Mouse (Mus musculus): ENCODE measurements around the gene Chst11. TPM values are rescaled to one million over a fixed set of nuclear protein-coding genes. Genes with fewer than 3 reads are reported as not detected.

Gene Chst11
- polyA plus RNA-seq, 1 experiment from 2014 or later: 2.0 TPM

DNA sequence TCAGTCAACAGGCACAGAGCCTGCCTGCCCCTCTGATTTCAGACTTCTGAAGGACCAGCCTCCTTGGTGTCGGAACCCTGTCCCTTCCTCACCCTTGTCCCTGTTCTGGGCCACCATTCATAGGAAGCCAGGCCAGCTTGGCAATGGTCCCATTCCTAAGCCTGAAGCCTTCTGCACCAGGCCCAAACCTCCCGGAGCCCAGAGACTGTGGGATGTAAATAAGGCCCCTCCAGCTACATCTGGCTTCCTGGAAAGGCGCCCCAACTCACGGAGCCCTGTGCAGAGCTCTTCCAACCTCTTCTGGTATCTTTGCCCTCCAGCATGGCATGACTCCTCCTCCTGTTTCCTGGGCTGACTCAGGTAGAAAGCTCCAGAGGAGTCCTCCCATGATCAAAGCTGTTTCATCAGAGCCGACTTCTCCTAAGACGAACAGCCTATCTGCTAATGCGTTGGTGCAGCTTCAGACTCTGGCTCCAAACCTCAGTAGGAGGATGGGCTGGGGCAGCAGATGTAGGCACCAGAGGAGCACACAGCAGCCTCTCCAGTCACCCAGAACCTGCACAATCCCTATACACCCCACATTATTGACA, 199.3 kb downstream of the Chst11 start:
- H3K27ac ChIP-seq: no peak overlapping the region
- 40% methylated on average over 7 of the region's 7 CpGs for WGBS
- no peak for ATAC-seq (replicated peaks; ENCODE audit: insufficient number of reproducible peaks, insufficient read depth, low FRiP score, low read depth)
- no peaks in the 10 kb centered on the region for H3K27me3 ChIP-seq
- no peak overlapping the region for H3K4me2 ChIP-seq
- no peaks in the 10 kb centered on the region for H3K9me3 ChIP-seq (replicated peaks)
- H3K9ac ChIP-seq: no peak overlapping the region
- no peak overlapping the region for H3K4me3 ChIP-seq
- H3K4me1 ChIP-seq (replicated peaks): peaks cover 41% of the 10 kb centered on the region
- H3K36me3 ChIP-seq: no peaks in the 10 kb centered on the region

DNA sequence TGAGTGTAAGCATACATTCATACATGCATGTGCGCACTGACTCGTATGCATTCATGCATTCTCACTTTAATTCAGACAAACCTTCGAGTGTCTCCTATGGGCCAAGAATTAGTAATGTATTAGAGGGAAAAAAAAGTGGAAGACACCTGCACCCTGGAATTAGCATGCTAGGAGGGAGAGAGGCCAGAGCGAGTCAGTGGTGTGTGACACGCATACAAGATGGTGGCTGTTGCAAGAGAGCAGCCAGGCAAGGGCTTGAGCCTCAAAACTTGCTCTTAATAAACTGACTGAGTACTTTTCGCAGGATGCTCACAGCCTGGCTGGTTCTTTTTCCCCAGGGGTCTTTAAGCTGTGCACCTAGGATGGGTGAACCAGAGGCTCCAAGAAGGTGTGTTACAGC, 199.8 kb downstream of the Chst11 start:
- no peaks in the 10 kb centered on the region for H3K27me3 ChIP-seq
- H3K36me3 ChIP-seq: no peaks in the 10 kb centered on the region
- H3K4me3 ChIP-seq: no peak overlapping the region
- H3K4me2 ChIP-seq: no peak overlapping the region
- WGBS: 93% methylated on average over 6 of the region's 6 CpGs
- H3K4me1 ChIP-seq (replicated peaks): peaks cover 41% of the 10 kb centered on the region
- H3K9me3 ChIP-seq (replicated peaks): no peaks in the 10 kb centered on the region
- H3K27ac ChIP-seq: no peak overlapping the region
- no peak for ATAC-seq (replicated peaks; ENCODE audit: insufficient number of reproducible peaks, insufficient read depth, low FRiP score, low read depth)
- no peak overlapping the region for H3K9ac ChIP-seq

DNA sequence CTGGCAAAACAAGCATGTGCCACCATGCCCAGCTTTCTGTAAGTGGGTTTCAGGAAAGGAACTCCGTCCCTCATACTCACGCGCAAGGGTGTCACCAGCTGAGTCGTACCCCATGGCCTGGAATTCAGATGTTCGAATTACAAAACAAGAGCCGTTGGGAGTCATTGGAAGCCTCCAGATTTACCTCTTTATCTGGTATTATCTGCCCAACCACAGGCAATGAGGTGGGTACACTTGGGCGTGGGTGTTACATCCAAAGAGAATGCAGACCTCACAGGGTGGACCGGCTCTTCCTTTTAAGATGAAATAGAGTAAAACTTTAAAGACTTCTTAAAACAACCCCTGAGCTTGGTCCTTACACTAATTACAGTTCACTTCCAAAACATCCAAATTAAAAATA, 200.9 kb downstream of the Chst11 start:
- no peak overlapping the region for H3K9ac ChIP-seq
- peaks cover 3% of the 10 kb centered on the region; the same call in 1 of the 2 replicates for H3K36me3 ChIP-seq
- peaks cover 41% of the 10 kb centered on the region for H3K4me1 ChIP-seq (replicated peaks)
- ATAC-seq (replicated peaks; ENCODE audit: insufficient number of reproducible peaks, insufficient read depth, low FRiP score, low read depth): no peak
- no peaks in the 10 kb centered on the region for H3K27me3 ChIP-seq
- WGBS: 83% methylated on average over 8 of the region's 8 CpGs
- no peak overlapping the region for H3K4me2 ChIP-seq
- no peak overlapping the region for H3K27ac ChIP-seq
- no peak overlapping the region for H3K4me3 ChIP-seq
- H3K9me3 ChIP-seq (replicated peaks): no peaks in the 10 kb centered on the region

DNA sequence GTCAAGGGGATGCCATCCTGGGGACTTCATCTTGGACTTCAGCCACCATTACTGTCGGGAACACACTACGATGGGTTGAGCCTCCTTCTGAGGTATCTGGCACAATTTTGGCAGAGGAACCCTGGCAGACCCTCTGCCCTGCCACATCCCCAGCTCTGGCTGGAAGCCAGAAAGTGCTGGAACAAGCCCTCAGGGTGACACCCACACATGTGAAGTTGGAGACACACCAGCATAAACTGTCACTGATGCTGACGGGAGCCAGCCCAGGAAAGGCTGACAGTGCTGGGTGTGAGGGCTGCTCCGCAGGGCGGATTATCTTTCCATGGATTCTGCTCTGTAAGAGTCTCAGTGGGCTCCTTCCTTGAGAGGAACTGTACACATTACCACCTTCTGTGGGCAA, 201.7 kb downstream of the Chst11 start:
- WGBS: 17% methylated on average over 5 of the region's 5 CpGs
- 0 out of 2 replicates have a peak, but pooled peaks have one; percentile 44 for ATAC-seq (replicated peaks; ENCODE audit: insufficient number of reproducible peaks, insufficient read depth, low FRiP score, low read depth)
- H3K4me1 ChIP-seq (replicated peaks): peaks cover 42% of the 10 kb centered on the region
- no peak overlapping the region for H3K4me2 ChIP-seq
- peaks cover 4% of the 10 kb centered on the region; the same call in 1 of the 2 replicates for H3K36me3 ChIP-seq
- H3K9ac ChIP-seq: no peak overlapping the region
- no peaks in the 10 kb centered on the region for H3K9me3 ChIP-seq (replicated peaks)
- 0 out of 2 replicates have a peak overlapping the region, but pooled peaks have one; percentile 10 for H3K27ac ChIP-seq
- no peaks in the 10 kb centered on the region for H3K27me3 ChIP-seq
- no peak overlapping the region for H3K4me3 ChIP-seq

DNA sequence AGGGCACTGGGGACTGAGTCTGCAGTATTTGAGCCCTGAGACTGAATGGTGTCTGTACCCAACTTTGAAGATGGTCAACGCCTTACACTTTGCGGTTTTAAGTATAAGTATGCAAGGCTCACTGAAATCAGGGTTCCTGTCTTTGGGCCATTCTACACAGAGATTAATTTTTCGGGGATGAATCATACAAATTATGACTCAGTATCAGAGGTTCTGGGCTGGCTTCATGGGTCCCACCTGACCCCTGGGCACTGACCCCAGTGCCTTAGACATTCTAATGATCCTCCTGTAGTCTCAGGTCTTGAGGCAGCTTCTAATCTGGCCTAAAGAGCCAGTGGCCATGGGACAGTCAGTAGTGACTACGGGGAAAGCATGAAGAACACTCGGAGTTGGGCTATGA, 203.8 kb downstream of the Chst11 start:
- no peak overlapping the region for H3K9ac ChIP-seq
- WGBS: 90% methylated on average over 5 of the region's 5 CpGs
- no peaks in the 10 kb centered on the region for H3K27me3 ChIP-seq
- no peak overlapping the region for H3K27ac ChIP-seq
- no peak overlapping the region for H3K4me3 ChIP-seq
- no peaks in the 10 kb centered on the region for H3K9me3 ChIP-seq (replicated peaks)
- ATAC-seq (replicated peaks; ENCODE audit: insufficient number of reproducible peaks, insufficient read depth, low FRiP score, low read depth): no peak
- peaks cover 4% of the 10 kb centered on the region; the same call in 1 of the 2 replicates for H3K36me3 ChIP-seq
- peaks cover 30% of the 10 kb centered on the region for H3K4me1 ChIP-seq (replicated peaks)
- no peak overlapping the region for H3K4me2 ChIP-seq

DNA sequence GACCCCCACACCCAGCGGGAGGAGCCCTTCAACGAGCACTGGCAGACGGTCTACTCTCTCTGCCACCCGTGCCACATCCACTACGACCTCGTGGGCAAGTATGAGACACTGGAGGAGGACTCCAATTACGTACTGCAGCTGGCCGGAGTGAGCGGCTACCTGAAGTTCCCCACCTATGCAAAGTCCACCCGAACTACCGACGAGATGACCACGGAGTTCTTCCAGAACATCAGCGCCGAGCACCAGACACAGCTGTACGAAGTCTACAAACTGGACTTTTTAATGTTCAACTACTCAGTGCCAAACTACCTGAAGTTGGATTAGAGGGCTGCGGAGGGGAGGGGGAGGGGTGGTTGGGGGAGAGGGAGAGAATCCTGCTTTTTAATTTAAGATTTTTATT, 206.2 kb downstream of the Chst11 start:
- Histone ChIP-seq H3K9ac (no peak overlapping the region), H3K36me3 (peaks cover 4% of the 10 kb centered on the region; the same call in 1 of the 2 replicates), H3K9me3 (replicated peaks) (no peaks in the 10 kb centered on the region), H3K27ac (peak overlapping the region; percentile 13; the same call in 1 of the 2 replicates), H3K4me3 (no peak overlapping the region), H3K4me2 (no peak overlapping the region), H3K27me3 (no peaks in the 10 kb centered on the region), H3K4me1 (replicated peaks) (peaks cover 24% of the 10 kb centered on the region)
- ATAC-seq (replicated peaks; ENCODE audit: insufficient number of reproducible peaks, insufficient read depth, low FRiP score, low read depth): no peak
- 93% methylated on average over 17 of the region's 17 CpGs for WGBS

DNA sequence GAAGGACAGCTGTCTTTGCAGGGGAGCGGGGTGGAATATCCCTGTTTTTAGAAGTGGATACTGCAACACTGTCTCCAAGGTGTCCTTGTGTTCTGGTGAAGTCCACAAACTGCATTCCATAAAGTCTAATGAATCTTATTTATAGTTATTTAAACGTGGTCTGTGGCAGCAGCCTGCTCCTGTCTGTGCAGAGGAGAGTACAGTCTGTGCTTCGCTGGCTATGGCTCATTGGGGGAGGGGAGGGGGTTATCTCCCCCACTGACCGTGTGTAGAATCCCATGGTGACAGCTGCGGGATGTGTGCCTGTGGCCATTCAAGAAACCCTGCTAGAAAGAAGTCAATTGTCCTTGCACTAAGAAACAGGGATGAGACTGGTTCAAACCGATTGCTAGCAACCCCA, 206.7 kb downstream of the Chst11 start:
- Histone ChIP-seq H3K4me2 (no peak overlapping the region), H3K27me3 (no peaks in the 10 kb centered on the region), H3K36me3 (peaks cover 4% of the 10 kb centered on the region; the same call in 1 of the 2 replicates), H3K27ac (peak overlapping the region; percentile 13; the same call in 1 of the 2 replicates), H3K9ac (no peak overlapping the region), H3K4me3 (no peak overlapping the region), H3K4me1 (replicated peaks) (peaks cover 19% of the 10 kb centered on the region), H3K9me3 (replicated peaks) (no peaks in the 10 kb centered on the region)
- peak; percentile 53; the same call in 1 of the 2 replicates for ATAC-seq (replicated peaks; ENCODE audit: insufficient number of reproducible peaks, insufficient read depth, low FRiP score, low read depth)
- 43% methylated on average over 6 of the region's 6 CpGs for WGBS

DNA sequence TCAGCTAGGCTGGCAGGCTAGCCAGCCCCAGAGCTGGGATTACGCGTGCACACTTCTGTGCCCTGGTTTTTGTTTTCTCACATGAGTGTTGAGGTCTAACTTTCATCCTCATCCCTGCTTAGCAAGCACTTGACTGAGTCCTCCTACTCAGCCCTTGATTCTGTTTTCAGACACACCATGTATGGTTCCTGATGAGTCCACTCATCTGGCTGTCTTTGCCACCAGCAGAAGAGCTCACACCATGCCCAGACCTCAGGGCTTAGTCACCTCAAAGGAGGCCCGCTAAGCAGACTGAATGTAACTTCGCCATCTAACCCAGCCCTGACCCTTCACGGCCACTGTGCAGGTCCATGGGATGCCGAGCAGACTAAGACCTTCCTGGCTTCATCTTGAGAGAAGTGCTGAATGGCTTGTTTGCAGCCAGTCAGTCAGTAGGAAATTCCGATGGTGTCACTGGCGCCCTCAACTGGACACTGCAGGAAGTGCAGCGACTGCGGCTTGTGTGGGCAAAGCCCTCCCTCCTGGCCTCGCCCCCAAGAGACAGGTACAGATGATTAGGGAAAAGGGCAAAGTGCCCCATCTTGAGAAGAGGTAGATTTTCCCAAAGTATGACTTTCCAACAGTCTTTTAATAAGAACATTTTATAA, 212.5 kb downstream of the Chst11 start:
- Histone ChIP-seq H3K4me2 (no peak overlapping the region), H3K36me3 (no peaks in the 10 kb centered on the region), H3K27ac (no peak overlapping the region), H3K9me3 (replicated peaks) (no peaks in the 10 kb centered on the region), H3K27me3 (no peaks in the 10 kb centered on the region), H3K4me1 (replicated peaks) (peaks cover 11% of the 10 kb centered on the region), H3K4me3 (no peak overlapping the region), H3K9ac (no peak overlapping the region)
- peak; percentile 12; the same call in 1 of the 2 replicates for ATAC-seq (replicated peaks; ENCODE audit: insufficient number of reproducible peaks, insufficient read depth, low FRiP score, low read depth)
- whole genome bisulfite sequencing: 46% methylated on average over 11 of the region's 11 CpGs

DNA sequence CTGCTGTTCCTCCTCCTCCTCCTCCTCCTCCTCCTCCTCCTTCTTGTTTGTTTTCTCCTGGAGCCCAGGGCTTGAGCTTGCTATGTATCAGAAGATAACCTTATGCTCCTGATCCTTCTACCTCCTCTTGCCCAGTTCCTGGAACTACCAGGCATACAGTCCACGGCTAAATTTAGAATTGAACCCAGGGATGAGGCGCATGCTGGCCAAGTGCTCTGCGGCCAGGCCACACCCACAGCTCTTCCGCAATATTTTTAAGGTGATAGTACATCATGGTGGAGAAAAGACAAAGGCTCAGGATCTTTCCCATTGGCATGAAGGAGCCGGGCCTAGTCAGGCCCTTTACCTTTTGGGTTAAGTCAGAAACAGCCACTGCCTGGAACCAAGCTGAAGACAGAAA, 213.4 kb downstream of the Chst11 start:
- WGBS: 31% methylated on average over 5 of the region's 5 CpGs
- no peaks in the 10 kb centered on the region for H3K27me3 ChIP-seq
- peaks cover 11% of the 10 kb centered on the region for H3K4me1 ChIP-seq (replicated peaks)
- no peak overlapping the region for H3K9ac ChIP-seq
- no peak overlapping the region for H3K27ac ChIP-seq
- no peak overlapping the region for H3K4me3 ChIP-seq
- no peak for ATAC-seq (replicated peaks; ENCODE audit: insufficient number of reproducible peaks, insufficient read depth, low FRiP score, low read depth)
- H3K36me3 ChIP-seq: no peaks in the 10 kb centered on the region
- H3K4me2 ChIP-seq: no peak overlapping the region
- no peaks in the 10 kb centered on the region for H3K9me3 ChIP-seq (replicated peaks)

DNA sequence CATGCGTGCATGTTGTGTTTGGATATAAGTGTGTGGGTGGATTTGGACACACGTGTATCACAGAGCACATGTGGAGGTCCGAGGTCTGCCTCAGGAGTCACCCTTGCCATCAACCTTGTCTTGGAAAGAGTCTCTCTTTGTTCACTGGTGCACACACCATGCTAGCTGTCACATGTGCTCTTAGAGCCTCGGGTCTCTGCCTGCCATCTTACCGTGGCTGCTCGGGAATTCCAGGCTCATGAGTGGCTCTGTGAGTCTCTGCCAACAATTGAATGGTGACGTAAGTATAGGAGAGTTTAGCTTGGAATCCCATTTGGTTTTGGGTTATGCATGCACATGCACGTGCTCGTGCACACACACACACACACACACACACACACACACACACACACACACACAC, 214.0 kb downstream of the Chst11 start:
- H3K27me3 ChIP-seq: no peaks in the 10 kb centered on the region
- no peak overlapping the region for H3K4me2 ChIP-seq
- H3K4me1 ChIP-seq (replicated peaks): peaks cover 11% of the 10 kb centered on the region
- H3K9me3 ChIP-seq (replicated peaks): no peaks in the 10 kb centered on the region
- no peaks in the 10 kb centered on the region for H3K36me3 ChIP-seq
- no peak for ATAC-seq (replicated peaks; ENCODE audit: insufficient number of reproducible peaks, insufficient read depth, low FRiP score, low read depth)
- no peak overlapping the region for H3K4me3 ChIP-seq
- 56% methylated on average over 9 of the region's 9 CpGs for WGBS
- H3K9ac ChIP-seq: no peak overlapping the region
- no peak overlapping the region for H3K27ac ChIP-seq

DNA sequence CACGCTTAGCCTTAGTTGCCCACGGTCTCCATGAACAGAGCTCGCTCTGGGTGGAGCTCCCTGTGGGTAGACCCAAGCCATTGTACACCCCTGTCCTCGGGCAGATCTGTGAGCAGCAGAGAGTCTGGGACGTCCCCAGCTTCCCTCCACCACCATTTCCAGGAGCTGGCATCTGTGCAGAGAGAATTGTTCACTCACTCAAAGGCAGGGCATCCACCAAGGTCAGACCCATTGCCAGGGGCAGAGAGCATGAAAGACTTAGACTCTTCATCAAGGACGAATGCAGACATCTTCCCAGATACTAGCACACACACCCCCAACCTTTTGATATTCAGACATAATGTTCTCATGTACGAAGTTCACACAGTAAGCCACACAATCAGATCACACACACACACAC, 216.2 kb downstream of the Chst11 start:
- no peaks in the 10 kb centered on the region for H3K36me3 ChIP-seq
- no peaks in the 10 kb centered on the region for H3K27me3 ChIP-seq
- ATAC-seq (replicated peaks; ENCODE audit: insufficient number of reproducible peaks, insufficient read depth, low FRiP score, low read depth): no peak
- no peak overlapping the region for H3K4me2 ChIP-seq
- H3K4me1 ChIP-seq (replicated peaks): peaks cover 8% of the 10 kb centered on the region
- H3K9ac ChIP-seq: no peak overlapping the region
- no peaks in the 10 kb centered on the region for H3K9me3 ChIP-seq (replicated peaks)
- WGBS: 87% methylated on average over 7 of the region's 7 CpGs
- H3K4me3 ChIP-seq: no peak overlapping the region
- H3K27ac ChIP-seq: no peak overlapping the region
